Mouse (Mus musculus) liver, adult 2 months (tissue): ENCODE results near the gene Aass.
"Not testable (repeated sequence)": the region's sequence is repeated elsewhere in the genome, so short reads cannot be mapped to it uniquely, and the experiment has no call there.

Source experiments
- CTCF ChIP-seq: fragments of 200-500 bp; IDR thresholded peaks from 2 replicates; pipeline ENCODE4 v1.5.1; 2011; ENCODE audit warnings: low read depth, low read length, control low read depth
- POLR2A ChIP-seq: fragments of 200-500 bp; IDR thresholded peaks from 2 replicates; pipeline ENCODE4 v1.6.1; 2011; ENCODE audit warnings: low read length, control low read depth; ENCODE audit not compliant: insufficient read depth; ENCODE audit errors: extremely low read depth

GRCm38 (mm10) chr6:23089292-23089691 lies 43.5 kb downstream of the Aass start:
- TF ChIP-seq CTCF, POLR2A: not testable (repeated sequence)
